Mouse (Mus musculus): ENCODE data around the gene Vmn2r53. TPM values are rescaled to one million over a fixed set of nuclear protein-coding genes. Genes with fewer than 3 reads are reported as not detected.

The Vmn2r53 gene
- not detected for polyA plus RNA-seq (2014; fragmentation: Illumina TruSeq; extraction: RNeasy Lipid Tissue Mini Kit (QIAGEN cat#74804); ENCODE audit: low read depth, low replicate concordance)

DNA sequence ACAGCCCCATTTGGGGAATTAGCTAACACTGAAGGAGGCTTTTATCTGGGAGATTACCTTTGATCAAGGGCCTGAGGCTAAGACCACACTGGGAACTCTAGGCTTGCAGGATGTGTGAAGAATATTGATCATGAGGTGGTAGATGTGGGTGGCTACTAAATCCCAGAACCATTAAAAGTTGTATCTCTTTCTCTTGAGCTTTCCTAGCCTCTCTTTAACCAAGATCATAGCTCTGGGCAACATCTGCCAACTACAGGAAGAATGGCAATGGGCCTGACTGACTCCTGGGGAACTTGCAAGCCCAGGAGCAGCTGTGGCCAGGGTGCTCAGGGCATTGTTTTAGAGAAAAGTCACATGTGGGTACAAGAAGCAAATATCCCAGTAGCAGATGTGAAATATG, at the start of gene Vmn2r53:
Gene Vmn2r53, minus strand, starts transcription at position 101 of the 400 bp plus-strand sequence.

DNA sequence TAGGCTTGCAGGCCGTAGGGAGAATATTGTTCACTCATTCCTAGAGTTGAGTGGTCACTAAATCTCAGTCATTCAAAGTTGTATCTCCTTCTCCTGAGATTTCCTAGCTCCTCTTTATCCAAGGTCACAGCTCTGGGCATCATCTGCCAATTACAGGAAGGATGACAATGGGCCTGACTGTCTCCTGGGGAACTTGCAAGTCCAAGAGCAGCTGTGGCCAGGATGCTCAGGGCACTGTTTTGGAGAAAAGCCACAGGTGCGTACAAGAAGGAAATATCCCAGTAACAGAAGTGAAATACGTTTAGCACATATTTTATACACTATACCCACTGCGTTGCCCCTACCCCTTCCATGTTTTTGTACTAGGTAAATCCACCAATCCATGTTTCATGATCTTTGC, 31.6 kb upstream of the Vmn2r53 start, which contains the start of gene Vmn2r54:
Gene Vmn2r54, minus strand, starts transcription at position 101 of the 400 bp plus-strand sequence.

Other genes starting within 250 kb of the Vmn2r53 start
- not detected for gene Vmn1r84, start 239.5 kb downstream of the Vmn2r53 start, polyA plus RNA-seq (2014; fragmentation: Illumina TruSeq; extraction: RNeasy Lipid Tissue Mini Kit (QIAGEN cat#74804); ENCODE audit: low read depth, low replicate concordance)
- 2.2 TPM for gene Zfp551, start 186.0 kb downstream of the Vmn2r53 start, polyA plus RNA-seq (2014; fragmentation: Illumina TruSeq; extraction: RNeasy Lipid Tissue Mini Kit (QIAGEN cat#74804); ENCODE audit: low read depth, low replicate concordance)
- gene Zfp606, start 130.5 kb downstream of the Vmn2r53 start, polyA plus RNA-seq (2014; fragmentation: Illumina TruSeq; extraction: RNeasy Lipid Tissue Mini Kit (QIAGEN cat#74804); ENCODE audit: low read depth, low replicate concordance): 36.8 TPM
- gene 2900092C05Rik, start 96.3 kb downstream of the Vmn2r53 start, polyA plus RNA-seq (2014; fragmentation: Illumina TruSeq; extraction: RNeasy Lipid Tissue Mini Kit (QIAGEN cat#74804); ENCODE audit: low read depth, low replicate concordance): not detected
- gene Vmn2r54, start 31.5 kb upstream of the Vmn2r53 start, polyA plus RNA-seq (2014; fragmentation: Illumina TruSeq; extraction: RNeasy Lipid Tissue Mini Kit (QIAGEN cat#74804); ENCODE audit: low read depth, low replicate concordance): not detected
- not detected for gene Vmn2r55, start 76.2 kb upstream of the Vmn2r53 start, polyA plus RNA-seq (2014; fragmentation: Illumina TruSeq; extraction: RNeasy Lipid Tissue Mini Kit (QIAGEN cat#74804); ENCODE audit: low read depth, low replicate concordance)
- not detected for gene Vmn2r56, start 126.2 kb upstream of the Vmn2r53 start, polyA plus RNA-seq (2014; fragmentation: Illumina TruSeq; extraction: RNeasy Lipid Tissue Mini Kit (QIAGEN cat#74804); ENCODE audit: low read depth, low replicate concordance)
- gene Zscan18, start 194.8 kb upstream of the Vmn2r53 start, polyA plus RNA-seq (2014; fragmentation: Illumina TruSeq; extraction: RNeasy Lipid Tissue Mini Kit (QIAGEN cat#74804); ENCODE audit: low read depth, low replicate concordance): 0.85 TPM
- gene Zfp329, start 210.1 kb upstream of the Vmn2r53 start, polyA plus RNA-seq (2014; fragmentation: Illumina TruSeq; extraction: RNeasy Lipid Tissue Mini Kit (QIAGEN cat#74804); ENCODE audit: low read depth, low replicate concordance): 30.5 TPM
- 39.9 TPM for gene Zfp110, start 226.0 kb upstream of the Vmn2r53 start, polyA plus RNA-seq (2014; fragmentation: Illumina TruSeq; extraction: RNeasy Lipid Tissue Mini Kit (QIAGEN cat#74804); ENCODE audit: low read depth, low replicate concordance)

All from sigmoid colon, adult 10 weeks (tissue).